Mouse (Mus musculus) limb, embryonic 12.5 days (tissue): ENCODE data around the gene Bud13. TPM values are rescaled to one million over a fixed set of nuclear protein-coding genes. Genes with fewer than 3 reads are reported as not detected.
"Not testable (repeated sequence)": the region's sequence is repeated elsewhere in the genome, so short reads cannot be mapped to it uniquely, and the experiment has no call there.

ENCODE experiments used
- ATAC-seq: fragments of 200-750 bp; cut with Nextera tagmentation; 2 replicates; pipeline ENCODE4 v1.8.0; 2017; ENCODE audit warnings: low read depth, moderate TSS enrichment; ENCODE audit not compliant: insufficient number of reproducible peaks, insufficient read depth, low FRiP score, low TSS enrichment
- H3K27ac ChIP-seq: fragments of 300-500 bp; sonication (generic); 2 replicates; pipeline ENCODE4 v1.5.1; 2016; ENCODE audit warnings: mild to moderate bottlenecking, moderate library complexity
- H3K27me3 ChIP-seq: fragments of 300-500 bp; sonication (generic); 2 replicates; pipeline ENCODE4 v1.6.1; 2016; ENCODE audit warnings: mild to moderate bottlenecking, moderate library complexity
- H3K36me3 ChIP-seq: fragments of 300-500 bp; sonication (generic); 2 replicates; pipeline ENCODE4 v1.6.1; 2016; ENCODE audit warnings: mild to moderate bottlenecking, moderate library complexity
- H3K4me1 ChIP-seq: fragments of 300-500 bp; sonication (generic); replicated peaks from 2 replicates; pipeline ENCODE4 v1.6.1; 2016
- H3K4me2 ChIP-seq: fragments of 300-500 bp; sonication (generic); 2 replicates; pipeline ENCODE4 v1.6.1; 2016; ENCODE audit warnings: mild to moderate bottlenecking, moderate library complexity
- H3K4me3 ChIP-seq: fragments of 300-500 bp; sonication (generic); replicated peaks from 2 replicates; pipeline ENCODE4 v1.5.1; 2016; ENCODE audit warnings: mild to moderate bottlenecking
- H3K9ac ChIP-seq: fragments of 300-500 bp; sonication (generic); replicated peaks from 2 replicates; pipeline ENCODE4 v1.6.1; 2016; ENCODE audit warnings: mild to moderate bottlenecking, moderate library complexity
- H3K9me3 ChIP-seq: fragments of 300-500 bp; sonication (generic); 2 replicates; pipeline ENCODE4 v1.6.1; 2016; ENCODE audit warnings: mild to moderate bottlenecking, moderate library complexity
- WGBS: fragments of 180-500 bp; shearing (Covaris S2); methylation state at CpG from one replicate; pipeline ENCODE4 v1.1.7; 2016; 5-methylcytosine and 5-hydroxymethylcytosine counted together
- polyA plus RNA-seq: library from polyadenylated mRNA; unstranded; fragments of >200 nt; fragmentation: Nextera tagmentation; extraction: Ambion mirVana; gene quantifications from 2 replicates; pipeline ENCODE4 v1.2.1, GENCODE M21; 2016

Gene Bud13
- polyA plus RNA-seq, 1 experiment from 2014 or later, result 35.6 TPM

GRCm38 (mm10) chr9:46327706-46328571, 45.1 kb downstream of the Bud13 start:
- Histone ChIP-seq H3K9ac (0 out of 2 replicates have a peak overlapping the region, but pooled peaks have one; percentile 42), H3K27me3 (peaks cover 6% of the 10 kb centered on the region; the same call in 1 of the 2 replicates), H3K4me3 (peak overlapping the region; percentile 27), H3K36me3 (no peaks in the 10 kb centered on the region), H3K4me1 (peaks cover 16% of the 10 kb centered on the region), H3K4me2 (peak overlapping the region; percentile 55), H3K9me3 (no peaks in the 10 kb centered on the region), H3K27ac (no peak overlapping the region)
- no peak for ATAC-seq
- WGBS, result 59% methylated on average over 25 of the region's 25 CpGs

- ATAC-seq, result no peak
- H3K4me3 ChIP-seq, result peak overlapping the region; percentile 27
- H3K36me3 ChIP-seq, result no peaks in the 10 kb centered on the region
- H3K27ac ChIP-seq, result peak overlapping the region; percentile 68
- peak overlapping the region; percentile 42 for H3K9ac ChIP-seq
- H3K4me1 ChIP-seq, result peaks cover 16% of the 10 kb centered on the region
- H3K27me3 ChIP-seq, result peaks cover 6% of the 10 kb centered on the region; the same call in 1 of the 2 replicates
- 3% methylated on average over 30 of the region's 30 CpGs for WGBS
- H3K4me2 ChIP-seq, result peak overlapping the region; percentile 55
- H3K9me3 ChIP-seq, result no peaks in the 10 kb centered on the region
These were observed 45.9 kb downstream of the Bud13 start for GRCm38 (mm10) chr9:46328572-46329249.

- H3K4me1 ChIP-seq, result peaks cover 16% of the 10 kb centered on the region
- 2% methylated on average over 19 of the region's 19 CpGs for WGBS
- no peaks in the 10 kb centered on the region for H3K9me3 ChIP-seq
- no peak for ATAC-seq
- no peaks in the 10 kb centered on the region for H3K36me3 ChIP-seq
- peaks cover 10% of the 10 kb centered on the region; the same call in 1 of the 2 replicates for H3K27me3 ChIP-seq
- peak overlapping the region; percentile 55 for H3K4me2 ChIP-seq
- H3K27ac ChIP-seq, result peak overlapping the region; percentile 68
- peak overlapping the region; percentile 42 for H3K9ac ChIP-seq
- H3K4me3 ChIP-seq, result peak overlapping the region; percentile 27
These were observed 46.4 kb downstream of the Bud13 start for GRCm38 (mm10) chr9:46329250-46329648.

- ATAC-seq, result 0 out of 2 replicates have a peak, but pooled peaks have one; percentile 42
- peaks cover 17% of the 10 kb centered on the region for H3K27me3 ChIP-seq
These were observed 47.2 kb downstream of the Bud13 start for GRCm38 (mm10) chr9:46329801-46330585.

GRCm38 (mm10) chr9:46330586-46330895, 47.7 kb downstream of the Bud13 start:
- 48% methylated on average over 6 of the region's 6 CpGs for WGBS
- H3K36me3 ChIP-seq, result no peaks in the 10 kb centered on the region
- ATAC-seq, result no peak
- H3K9ac ChIP-seq, result no peak overlapping the region
- no peak overlapping the region for H3K4me2 ChIP-seq
- no peak overlapping the region for H3K4me3 ChIP-seq
- H3K4me1 ChIP-seq, result peaks cover 23% of the 10 kb centered on the region
- peaks cover 23% of the 10 kb centered on the region for H3K27me3 ChIP-seq
- H3K27ac ChIP-seq, result no peak overlapping the region
- H3K9me3 ChIP-seq, result no peaks in the 10 kb centered on the region

More at GRCm38 (mm10) chr9:46329801-46330585, 47.2 kb downstream of the Bud13 start:
- H3K36me3 ChIP-seq, result no peaks in the 10 kb centered on the region
- no peaks in the 10 kb centered on the region for H3K9me3 ChIP-seq
- H3K27ac ChIP-seq, result no peak overlapping the region
- no peak overlapping the region for H3K9ac ChIP-seq
- H3K4me2 ChIP-seq, result peak overlapping the region; percentile 55
- WGBS, result 14% methylated on average over 24 of the region's 24 CpGs
- H3K4me1 ChIP-seq, result peaks cover 23% of the 10 kb centered on the region
- H3K4me3 ChIP-seq, result no peak overlapping the region

GRCm38 (mm10) chr9:46331301-46331700, 48.5 kb downstream of the Bud13 start:
- Histone ChIP-seq H3K27me3 (peaks cover 28% of the 10 kb centered on the region), H3K36me3 (no peaks in the 10 kb centered on the region), H3K4me2 (no peak overlapping the region), H3K27ac (no peak overlapping the region), H3K4me1 (peaks cover 23% of the 10 kb centered on the region), H3K4me3 (no peak overlapping the region), H3K9me3 (no peaks in the 10 kb centered on the region), H3K9ac (no peak overlapping the region)
- 89% methylated on average over 1 of the region's 1 CpGs for WGBS
- no peak for ATAC-seq

- H3K4me1 ChIP-seq, result peaks cover 23% of the 10 kb centered on the region
- H3K4me2 ChIP-seq, result peak overlapping the region; percentile 24; the same call in 1 of the 2 replicates
- H3K36me3 ChIP-seq, result no peaks in the 10 kb centered on the region
- WGBS, result 30% methylated on average over 26 of the region's 26 CpGs
- H3K9ac ChIP-seq, result no peak overlapping the region
- peaks cover 28% of the 10 kb centered on the region for H3K27me3 ChIP-seq
- no peak overlapping the region for H3K4me3 ChIP-seq
- H3K27ac ChIP-seq, result no peak overlapping the region
- no peaks in the 10 kb centered on the region for H3K9me3 ChIP-seq
- ATAC-seq, result no peak
These were observed 51.7 kb downstream of the Bud13 start for GRCm38 (mm10) chr9:46334471-46335025.

- ATAC-seq, result no peak
- Histone ChIP-seq H3K4me3 (no peak overlapping the region), H3K27me3 (peaks cover 25% of the 10 kb centered on the region), H3K9me3 (no peaks in the 10 kb centered on the region), H3K4me2 (no peak overlapping the region), H3K4me1 (peaks cover 21% of the 10 kb centered on the region), H3K27ac (no peak overlapping the region), H3K9ac (no peak overlapping the region), H3K36me3 (no peaks in the 10 kb centered on the region)
- 75% methylated on average over 10 of the region's 10 CpGs for WGBS
These were observed 52.7 kb downstream of the Bud13 start for GRCm38 (mm10) chr9:46335461-46335995.

- H3K9me3 ChIP-seq, H3K4me3 ChIP-seq, H3K27ac ChIP-seq, H3K36me3 ChIP-seq, ATAC-seq, H3K9ac ChIP-seq, H3K4me2 ChIP-seq: not testable (repeated sequence)
- Histone ChIP-seq H3K27me3 (peaks cover 23% of the 10 kb centered on the region), H3K4me1 (peaks cover 21% of the 10 kb centered on the region)
- 67% methylated on average over 13 of the region's 14 CpGs for WGBS
These were observed 53.5 kb downstream of the Bud13 start for GRCm38 (mm10) chr9:46336294-46336693.

GRCm38 (mm10) chr9:46337331-46337730, 54.5 kb downstream of the Bud13 start:
- no peak for ATAC-seq
- Histone ChIP-seq H3K4me3 (no peak overlapping the region), H3K36me3 (no peaks in the 10 kb centered on the region), H3K27ac (no peak overlapping the region), H3K9ac (no peak overlapping the region), H3K27me3 (peaks cover 23% of the 10 kb centered on the region), H3K4me2 (no peak overlapping the region), H3K9me3 (no peaks in the 10 kb centered on the region), H3K4me1 (peaks cover 21% of the 10 kb centered on the region)
- WGBS, result 68% methylated on average over 7 of the region's 7 CpGs
